Mouse (Mus musculus) lung, embryonic 15.5 days (tissue): Measurements from ENCODE around the gene Nop58. TPM values are rescaled to one million over a fixed set of nuclear protein-coding genes. Genes with fewer than 3 reads are reported as not detected.
A peak's percentile ranks its signal among the peaks of the same experiment; 100 is the strongest.
"Not testable (repeated sequence)": the region's sequence is repeated elsewhere in the genome, so short reads cannot be mapped to it uniquely, and the experiment has no call there.

Experiments
- ATAC-seq: fragments of 200-750 bp; cut with Nextera tagmentation; 2 replicates; pipeline ENCODE4 v1.8.0; 2017; ENCODE audit warnings: moderate number of reproducible peaks, borderline replicate concordance; ENCODE audit not compliant: low FRiP score, low TSS enrichment; ENCODE audit errors: extremely low read depth
- H3K27ac ChIP-seq: fragments of 300-500 bp; sonication (generic); 2 replicates; pipeline ENCODE4 v1.5.1; 2015; ENCODE audit warnings: moderate library complexity, mild to moderate bottlenecking, inconsistent platforms
- H3K27me3 ChIP-seq: fragments of 300-500 bp; sonication (generic); 2 replicates; pipeline ENCODE4 v1.6.1; 2015; ENCODE audit warnings: inconsistent platforms
- H3K36me3 ChIP-seq: fragments of 300-500 bp; sonication (generic); 2 replicates; pipeline ENCODE4 v1.6.1; 2015; ENCODE audit warnings: inconsistent platforms
- H3K4me1 ChIP-seq: fragments of 300-500 bp; sonication (generic); 2 replicates; pipeline ENCODE4 v1.6.1; 2015; ENCODE audit warnings: inconsistent platforms
- H3K4me2 ChIP-seq: fragments of 300-500 bp; sonication (generic); 2 replicates; pipeline ENCODE4 v1.6.1; 2015; ENCODE audit warnings: inconsistent platforms, mild to moderate bottlenecking, moderate library complexity
- H3K4me3 ChIP-seq: fragments of 300-500 bp; sonication (generic); 2 replicates; pipeline ENCODE4 v1.5.1; 2015; ENCODE audit warnings: mild to moderate bottlenecking, inconsistent platforms
- H3K9ac ChIP-seq: fragments of 300-500 bp; sonication (generic); 2 replicates; pipeline ENCODE4 v1.6.1; 2015; ENCODE audit warnings: inconsistent platforms
- H3K9me3 ChIP-seq: fragments of 300-500 bp; sonication (generic); 2 replicates; pipeline ENCODE4 v1.6.1; 2016; ENCODE audit warnings: inconsistent platforms
- WGBS: fragments of 180-500 bp; shearing (Covaris S2); methylation state at CpG from one replicate; pipeline ENCODE4 v1.1.7; 2015; 5-methylcytosine and 5-hydroxymethylcytosine counted together
- polyA plus RNA-seq: library from polyadenylated mRNA; unstranded; fragments of >200 nt; fragmentation: Nextera tagmentation; extraction: Ambion mirVana; gene quantifications from 2 replicates; pipeline ENCODE4 v1.2.1, GENCODE M21; 2015

Gene Nop58
- 230 and 232 TPM in 2 replicates for polyA plus RNA-seq

GRCm38 (mm10) chr1:59684819-59685755 lies at the start of gene Nop58:
Gene Nop58 (plus strand): TSS chr1:59684971.
- Histone ChIP-seq H3K27ac (peak within 1 kb of the TSS; percentile 91), H3K4me1 (peaks cover 21% of the 10 kb centered on the region), H3K9ac (peak within 1 kb of the TSS; percentile 84), H3K4me3 (peak within 1 kb of the TSS; percentile 88), H3K4me2 (peak within 1 kb of the TSS; percentile 69), H3K27me3 (peaks cover 3% of the 10 kb centered on the region; the same call in 1 of the 2 replicates), H3K36me3 (peaks cover 7% of the 10 kb centered on the region), H3K9me3 (no peaks in the 10 kb centered on the region)
- peak; percentile 97 for ATAC-seq
- under 1% methylated on average over 49 of the region's 49 CpGs for WGBS

DNA sequence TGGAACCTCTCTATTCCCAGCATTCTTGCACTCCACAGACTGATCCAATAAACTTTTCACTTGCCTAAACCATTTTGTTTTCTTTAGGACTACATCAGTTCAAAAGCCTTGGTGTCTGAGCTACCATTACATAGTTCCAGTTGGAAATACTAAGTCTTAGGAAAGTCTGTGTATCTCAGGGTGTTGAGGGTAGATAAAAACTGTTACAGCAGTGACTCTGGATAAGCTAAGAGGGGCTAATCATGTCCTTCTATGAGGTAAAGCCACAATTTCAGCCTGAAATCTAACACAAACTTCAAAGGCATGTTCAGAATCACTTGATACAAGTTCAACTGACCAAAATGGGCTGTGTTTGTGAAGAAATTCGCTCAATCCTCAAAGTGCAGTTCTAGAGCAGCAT lies 48.4 kb upstream of the Nop58 start:
- Histone ChIP-seq H3K36me3 (peaks cover 5% of the 10 kb centered on the region), H3K9ac (no peak overlapping the region), H3K4me2 (no peak overlapping the region), H3K4me1 (no peaks in the 10 kb centered on the region), H3K9me3 (no peaks in the 10 kb centered on the region), H3K4me3 (no peak overlapping the region), H3K27me3 (no peaks in the 10 kb centered on the region), H3K27ac (no peak overlapping the region)
- no peak for ATAC-seq
- 69% methylated on average over 1 of the region's 1 CpGs for WGBS

DNA sequence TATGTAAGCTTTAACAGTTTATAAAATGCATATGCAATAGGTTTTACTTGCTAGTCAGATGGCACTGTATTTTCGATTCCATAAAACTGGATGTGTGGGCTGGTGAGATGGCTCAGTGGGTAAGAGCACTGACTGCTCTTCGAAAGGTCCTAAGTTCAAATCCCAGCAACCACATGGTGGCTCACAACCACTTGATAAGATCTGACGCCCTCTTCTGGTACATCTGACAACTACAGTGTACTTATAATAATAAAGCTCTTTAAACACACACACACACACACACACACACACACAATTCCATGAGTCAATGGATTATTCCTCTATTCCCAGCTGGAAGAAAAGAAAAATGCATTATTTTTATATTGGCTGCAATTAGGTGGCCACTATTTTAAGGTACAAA lies 46.4 kb upstream of the Nop58 start:
- no peaks in the 10 kb centered on the region for H3K9me3 ChIP-seq
- ATAC-seq: no peak
- no peak overlapping the region for H3K27ac ChIP-seq
- H3K4me3 ChIP-seq: no peak overlapping the region
- H3K4me2 ChIP-seq: no peak overlapping the region
- no peak overlapping the region for H3K9ac ChIP-seq
- H3K4me1 ChIP-seq: no peaks in the 10 kb centered on the region
- H3K27me3 ChIP-seq: no peaks in the 10 kb centered on the region
- WGBS: 73% methylated on average over 3 of the region's 3 CpGs
- H3K36me3 ChIP-seq: peaks cover 13% of the 10 kb centered on the region

DNA sequence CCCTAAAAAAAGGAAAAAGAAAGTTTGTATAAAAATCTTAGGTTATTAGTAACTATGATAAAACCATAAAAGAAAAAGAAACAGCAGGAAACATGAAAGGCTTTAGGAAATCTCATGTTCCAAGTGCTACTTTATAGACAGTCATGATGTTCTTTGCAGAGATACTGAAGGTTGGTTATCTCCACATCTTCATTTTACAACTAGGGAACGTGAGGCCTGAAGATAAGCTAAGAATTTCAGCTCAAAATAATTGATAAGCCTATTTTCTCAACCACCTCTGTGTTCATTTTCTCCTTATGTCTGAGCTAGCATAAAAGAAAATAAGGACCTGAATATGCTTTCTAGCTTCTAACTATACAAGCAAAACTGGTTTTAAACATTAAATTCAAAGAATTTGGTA lies 42.3 kb upstream of the Nop58 start:
- 53% methylated on average over 1 of the region's 1 CpGs for WGBS
- no peak overlapping the region for H3K27ac ChIP-seq
- no peaks in the 10 kb centered on the region for H3K27me3 ChIP-seq
- no peaks in the 10 kb centered on the region for H3K4me1 ChIP-seq
- no peaks in the 10 kb centered on the region for H3K9me3 ChIP-seq
- peaks cover 24% of the 10 kb centered on the region for H3K36me3 ChIP-seq
- H3K9ac ChIP-seq: no peak overlapping the region
- H3K4me3 ChIP-seq: no peak overlapping the region
- no peak overlapping the region for H3K4me2 ChIP-seq
- no peak for ATAC-seq

DNA sequence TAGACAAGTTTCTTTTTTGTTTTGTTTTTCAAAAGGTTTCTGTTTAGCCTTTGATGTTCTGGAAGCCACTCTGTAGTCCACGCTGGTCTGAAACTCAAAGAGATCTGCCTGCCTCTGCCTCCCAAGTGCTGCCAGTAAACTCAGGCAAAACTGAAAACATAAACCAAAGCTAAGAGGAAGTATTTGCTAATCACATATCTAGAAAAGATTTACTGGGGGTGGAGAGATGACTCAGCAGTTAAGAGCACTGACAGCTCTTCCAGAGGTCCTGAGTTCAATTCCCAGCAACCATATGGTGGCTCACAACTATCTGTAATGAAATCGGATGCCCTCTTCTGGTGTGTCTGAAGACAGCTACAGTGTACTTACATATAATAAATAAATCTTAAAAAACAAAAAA lies 38.3 kb upstream of the Nop58 start:
- 93% methylated on average over 2 of the region's 2 CpGs for WGBS
- not testable (repeated sequence) for H3K4me3 ChIP-seq, H3K4me2 ChIP-seq, H3K27me3 ChIP-seq, H3K9ac ChIP-seq, H3K9me3 ChIP-seq, ATAC-seq, H3K27ac ChIP-seq, H3K4me1 ChIP-seq
- H3K36me3 ChIP-seq: peaks cover 36% of the 10 kb centered on the region

DNA sequence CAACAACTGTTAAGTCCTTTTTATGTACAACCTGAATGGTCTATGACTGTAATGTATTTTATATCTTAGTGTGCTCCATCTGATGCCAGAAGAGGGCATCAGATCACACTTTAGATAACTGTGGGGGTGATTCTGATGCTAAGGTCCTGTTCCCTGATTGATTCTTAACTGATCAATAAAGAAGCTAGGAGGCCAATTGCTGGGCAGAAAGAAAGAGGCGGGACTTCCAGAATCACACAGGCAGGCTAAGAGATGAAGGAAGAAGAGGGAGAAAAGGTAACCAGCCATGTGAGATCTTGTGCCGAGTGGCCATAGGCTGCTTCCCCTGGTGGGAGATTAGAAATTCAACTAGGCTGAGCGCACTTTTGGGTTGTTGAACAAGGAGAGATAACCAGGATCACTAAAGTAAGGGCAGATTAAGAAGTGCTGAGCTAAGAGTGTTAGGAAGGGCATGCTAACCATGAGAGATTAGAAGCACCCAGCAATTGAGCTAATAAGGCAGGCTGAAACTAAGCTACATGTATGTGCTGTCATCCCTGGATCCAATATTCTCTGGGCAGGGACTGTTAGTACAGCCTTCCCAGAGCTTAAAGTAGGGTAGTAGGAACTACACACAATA lies 33.5 kb upstream of the Nop58 start:
- no peaks in the 10 kb centered on the region for H3K4me1 ChIP-seq
- H3K27me3 ChIP-seq: no peaks in the 10 kb centered on the region
- H3K4me3 ChIP-seq: no peak overlapping the region
- no peak overlapping the region for H3K27ac ChIP-seq
- H3K9ac ChIP-seq: no peak overlapping the region
- ATAC-seq: no peak
- peaks cover 36% of the 10 kb centered on the region; the same call in 1 of the 2 replicates for H3K36me3 ChIP-seq
- no peaks in the 10 kb centered on the region for H3K9me3 ChIP-seq
- WGBS: 92% methylated on average over 3 of the region's 3 CpGs
- H3K4me2 ChIP-seq: no peak overlapping the region

DNA sequence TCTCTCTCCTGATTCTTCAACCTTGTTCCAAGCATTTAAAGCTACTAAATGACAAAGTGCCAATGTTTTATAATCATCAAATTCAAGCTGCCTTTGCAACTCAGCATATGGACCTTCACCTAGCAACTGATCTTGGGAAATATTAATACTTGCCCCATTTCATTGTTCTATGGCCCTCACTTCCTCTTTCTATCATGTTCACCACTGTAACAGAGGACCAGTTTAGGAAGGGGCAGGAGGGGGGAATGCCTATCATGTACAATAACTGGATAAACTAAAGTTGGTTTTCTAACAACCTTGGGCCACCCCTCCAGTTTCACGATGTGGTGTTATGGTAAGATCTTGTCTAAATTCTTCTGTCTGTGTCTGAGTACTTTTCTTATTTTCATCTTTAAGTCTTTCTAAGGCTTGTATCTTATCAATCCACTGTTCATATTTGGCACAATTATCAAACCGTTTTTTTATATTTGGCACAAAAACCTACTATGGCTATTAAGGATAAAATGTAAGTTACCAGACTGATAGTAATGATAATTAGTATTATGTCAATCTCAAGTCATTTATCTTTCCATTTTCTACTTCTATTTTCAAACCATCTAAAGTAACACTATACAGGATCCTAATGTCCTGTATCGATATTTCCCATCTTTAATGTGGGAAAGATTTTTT lies 31.4 kb upstream of the Nop58 start:
- Histone ChIP-seq H3K9me3 (no peaks in the 10 kb centered on the region), H3K36me3 (peaks cover 27% of the 10 kb centered on the region; the same call in 1 of the 2 replicates), H3K4me1 (no peaks in the 10 kb centered on the region), H3K27me3 (no peaks in the 10 kb centered on the region), H3K27ac (no peak overlapping the region), H3K9ac (no peak overlapping the region), H3K4me3 (no peak overlapping the region), H3K4me2 (no peak overlapping the region)
- ATAC-seq: no peak
- WGBS: 84% methylated on average over 3 of the region's 3 CpGs

DNA sequence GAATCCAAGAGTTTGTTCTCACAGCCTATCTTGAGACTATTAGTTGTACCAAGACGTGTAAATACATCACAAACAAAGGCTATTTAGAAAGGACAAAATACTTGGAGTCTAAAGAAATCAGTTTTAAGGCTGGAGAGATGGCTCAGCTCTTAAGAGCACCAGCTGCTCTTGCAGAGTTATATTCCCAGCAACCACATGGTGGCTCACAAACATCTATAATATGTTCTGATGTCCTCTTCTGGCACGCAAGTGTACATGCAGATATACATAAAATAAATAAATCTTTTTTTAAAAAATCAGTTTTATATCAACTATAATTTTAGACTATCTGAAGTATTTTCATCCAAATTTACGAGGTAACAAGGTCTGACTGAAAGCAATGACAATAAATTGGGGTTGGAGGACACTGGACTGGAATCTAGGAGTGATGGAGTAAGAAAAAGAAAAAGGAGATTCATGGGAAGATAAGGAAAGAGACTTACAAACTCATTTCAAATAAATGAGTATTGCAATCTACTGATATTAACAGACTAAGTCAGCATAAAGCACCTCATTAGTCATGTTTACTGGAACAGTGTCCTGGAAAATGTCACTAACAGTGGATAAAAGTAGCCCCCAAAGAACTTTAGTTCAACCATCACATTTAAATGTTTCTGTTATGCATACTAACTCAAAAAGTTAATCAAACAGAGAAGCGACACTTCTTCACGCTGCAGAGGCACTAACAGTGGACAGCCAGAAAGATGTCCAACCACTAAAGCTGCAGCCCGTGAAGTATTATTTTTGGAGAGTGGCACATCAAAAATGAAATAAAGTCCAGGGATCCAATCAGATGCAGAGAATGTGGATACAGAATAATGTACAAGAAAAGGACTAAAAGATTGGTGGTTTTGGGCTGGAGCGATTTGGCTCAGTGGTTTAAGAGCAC lies 28.3 kb upstream of the Nop58 start:
- Histone ChIP-seq H3K36me3 (peaks cover 16% of the 10 kb centered on the region; the same call in 1 of the 2 replicates), H3K27ac (0 out of 2 replicates have a peak overlapping the region, but pooled peaks have one; percentile 47), H3K4me1 (no peaks in the 10 kb centered on the region), H3K4me3 (no peak overlapping the region), H3K9me3 (no peaks in the 10 kb centered on the region), H3K9ac (no peak overlapping the region), H3K4me2 (no peak overlapping the region), H3K27me3 (no peaks in the 10 kb centered on the region)
- ATAC-seq: no peak; the same call in 1 of the 2 replicates
- 55% methylated on average over 7 of the region's 7 CpGs for WGBS

- Histone ChIP-seq H3K27me3 (no peaks in the 10 kb centered on the region), H3K4me2 (no peak overlapping the region), H3K9me3 (no peaks in the 10 kb centered on the region), H3K4me3 (no peak overlapping the region), H3K36me3 (0 out of 2 replicates have a peak, but pooled peaks cover 3% of the 10 kb centered on the region), H3K4me1 (peaks cover 2% of the 10 kb centered on the region), H3K27ac (no peak overlapping the region), H3K9ac (no peak overlapping the region)
- ATAC-seq: no peak
- WGBS: 74% methylated on average over 3 of the region's 3 CpGs
Measured at GRCm38 (mm10) chr1:59663456-59664135, 21.2 kb upstream of the Nop58 start.

DNA sequence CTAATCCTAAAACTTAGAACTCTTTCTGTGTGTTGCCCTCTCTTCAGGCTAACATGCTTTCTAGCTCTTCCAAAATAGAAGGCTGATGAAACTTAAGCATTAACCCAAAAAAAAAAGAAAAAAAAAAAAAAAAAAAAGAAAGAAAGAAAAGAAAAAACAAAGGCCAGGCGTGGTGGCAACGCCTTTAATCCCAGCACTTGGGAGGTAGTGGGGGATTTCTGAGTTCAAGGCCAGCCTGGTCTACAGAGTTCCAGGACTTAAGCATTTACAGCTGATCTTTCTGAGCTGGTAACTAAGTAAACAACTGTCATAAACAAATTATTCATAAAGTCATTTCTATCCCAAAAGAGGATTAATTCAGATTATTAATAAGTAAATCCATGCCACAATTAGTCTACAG lies 15.9 kb upstream of the Nop58 start:
- Histone ChIP-seq H3K4me3 (no peak overlapping the region), H3K9ac (0 out of 2 replicates have a peak overlapping the region, but pooled peaks have one; percentile 16), H3K4me2 (peak overlapping the region; percentile 68; the same call in 1 of the 2 replicates)

More for the DNA sequence above, 15.9 kb upstream of the Nop58 start:
- H3K27ac ChIP-seq: no peak overlapping the region
- 90% methylated on average over 2 of the region's 2 CpGs for WGBS
- no peak for ATAC-seq
- no peaks in the 10 kb centered on the region for H3K36me3 ChIP-seq
- no peaks in the 10 kb centered on the region for H3K27me3 ChIP-seq
- H3K4me1 ChIP-seq: peaks cover 15% of the 10 kb centered on the region
- no peaks in the 10 kb centered on the region for H3K9me3 ChIP-seq
